Mouse (Mus musculus): ENCODE measurements at regions not wholly inside any gene's neighbourhood (a gene's known extent, or its start where the extent isn't known, plus 50 kb on each side); places are given as distances from the start of the nearest gene placed in this dataset.
A peak's percentile ranks its signal among the peaks of the same experiment; 100 is the strongest.

- DNase-seq (ENCODE audit: low read depth, low spot score): no peak
These were observed 676.5 kb downstream of the Pcdh7 start for GRCm38 (mm10) chr5:58394277-58394676.

DNA sequence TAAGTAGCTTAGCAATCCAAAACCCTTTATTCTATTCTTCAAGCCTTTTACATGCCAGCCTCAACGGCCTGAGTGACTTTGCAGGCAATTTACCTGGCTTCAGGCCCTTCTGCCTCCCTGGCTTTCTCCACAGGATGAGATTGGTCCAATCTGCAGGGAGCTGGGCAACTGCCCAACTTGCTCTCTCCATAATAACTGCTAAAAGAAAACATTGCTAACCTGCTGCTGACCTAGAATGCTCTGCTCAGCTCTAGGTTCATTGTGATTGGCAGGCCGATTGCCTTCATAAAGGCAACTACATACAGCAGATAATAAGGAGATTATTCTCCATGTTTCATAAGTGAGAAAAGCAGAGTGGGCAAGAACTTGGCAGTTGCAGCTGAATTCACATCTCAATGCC, 710.5 kb downstream of the Pcdh7 start:
- DNase-seq (ENCODE audit: low read depth, low spot score): peak; percentile 31

DNA sequence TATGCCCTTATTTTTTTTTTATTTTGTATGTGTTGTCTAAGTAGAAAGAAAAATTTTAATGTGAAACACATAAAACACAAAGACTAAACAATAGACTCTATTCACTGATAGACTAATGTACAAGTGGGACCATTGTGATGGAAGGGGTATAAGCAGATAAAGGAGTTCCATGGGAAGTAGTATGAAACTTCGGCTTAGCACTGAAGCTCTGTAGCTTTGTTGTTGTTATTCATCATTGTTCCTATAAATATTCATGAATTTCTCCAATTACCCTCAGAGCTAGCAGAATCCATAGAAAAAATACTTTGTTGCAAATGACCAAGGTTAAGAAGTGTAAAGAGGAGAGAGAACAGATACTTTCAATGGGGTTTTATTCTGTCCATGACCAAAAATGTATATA, 718.7 kb downstream of the Pcdh7 start:
- no peak for DNase-seq (ENCODE audit: low read depth, low spot score)
